Mouse (Mus musculus): ENCODE measurements at regions not wholly inside any gene's neighbourhood (a gene's known extent, or its start where the extent isn't known, plus 50 kb on each side); places are given as distances from the start of the nearest gene placed in this dataset.

DNA sequence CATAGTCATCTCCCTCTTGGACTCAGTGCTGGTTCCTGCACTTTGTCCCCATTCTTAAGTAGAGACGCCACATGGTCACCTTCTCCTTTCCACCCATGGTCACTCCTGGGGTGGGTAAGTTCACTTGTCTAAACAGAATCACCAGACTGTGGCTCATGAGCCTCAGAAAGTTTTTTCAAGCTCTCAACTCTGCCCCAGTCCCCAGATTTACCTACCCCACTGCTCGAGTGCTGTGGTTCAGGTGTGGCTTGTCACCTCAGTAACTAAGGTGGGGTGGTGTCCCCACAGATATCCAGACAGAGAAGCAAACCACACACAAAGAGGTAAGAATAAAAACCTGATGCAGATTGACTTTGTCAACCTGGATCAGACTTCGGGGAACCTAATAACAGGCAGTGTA lies 87.6 kb downstream of the Rpl10-ps3 start:
- no peaks in the 10 kb centered on the region for H3K27me3 ChIP-seq (ENCODE audit: low read depth, poor library complexity, severe bottlenecking)
- DNase-seq (ENCODE audit: low spot score) = no peak
- WGBS = 89% methylated on average over 3 of the region's 3 CpGs
- H3K36me3 ChIP-seq = no peaks in the 10 kb centered on the region
- H3K4me1 ChIP-seq = no peaks in the 10 kb centered on the region
- H3K4me3 ChIP-seq = no peak overlapping the region
- H3K9me3 ChIP-seq (replicated peaks) = no peaks in the 10 kb centered on the region
- H3K27ac ChIP-seq (replicated peaks) = no peak overlapping the region

DNA sequence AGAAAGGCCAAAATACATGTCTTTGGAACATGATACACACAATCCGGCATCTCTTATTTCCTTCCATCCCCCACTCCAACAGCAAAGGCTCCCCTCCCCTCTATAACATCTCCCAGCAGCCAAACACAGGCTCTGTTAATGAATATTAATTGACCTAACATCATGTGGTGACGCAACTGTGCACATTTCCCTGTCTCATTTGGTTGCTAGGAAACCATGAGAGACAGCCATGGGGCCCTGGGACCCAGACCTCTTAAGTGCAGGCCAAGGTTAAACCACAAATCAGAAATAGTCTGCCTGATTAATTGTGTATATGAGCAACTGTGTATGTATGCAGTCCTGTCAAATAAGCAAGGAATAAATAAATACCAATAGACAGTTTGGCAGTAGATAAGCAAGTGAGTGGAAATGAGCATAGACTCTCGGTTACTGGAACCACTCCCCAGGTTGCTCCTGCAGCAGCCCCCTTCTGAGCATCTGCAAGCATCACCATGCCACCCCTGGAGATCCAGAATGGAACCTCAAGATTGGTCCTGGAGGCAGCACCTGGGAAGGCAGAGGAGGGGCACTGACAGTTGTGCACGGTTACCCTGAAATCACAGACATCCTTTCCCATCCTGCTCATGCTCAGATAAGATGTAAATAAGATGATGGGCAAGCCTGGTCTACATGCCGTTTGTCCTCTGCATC lies 99.6 kb downstream of the Rpl10-ps3 start:
- H3K4me1 ChIP-seq = peaks cover 30% of the 10 kb centered on the region
- no peaks in the 10 kb centered on the region for H3K36me3 ChIP-seq
- no peaks in the 10 kb centered on the region for H3K27me3 ChIP-seq (ENCODE audit: low read depth, poor library complexity, severe bottlenecking)
- H3K9me3 ChIP-seq (replicated peaks) = no peaks in the 10 kb centered on the region
- DNase-seq (ENCODE audit: low spot score) = peak; percentile 34
- peak overlapping the region; percentile 74 for H3K27ac ChIP-seq (replicated peaks)
- no peak overlapping the region for H3K4me3 ChIP-seq
- 70% methylated on average over 5 of the region's 5 CpGs for WGBS

DNA sequence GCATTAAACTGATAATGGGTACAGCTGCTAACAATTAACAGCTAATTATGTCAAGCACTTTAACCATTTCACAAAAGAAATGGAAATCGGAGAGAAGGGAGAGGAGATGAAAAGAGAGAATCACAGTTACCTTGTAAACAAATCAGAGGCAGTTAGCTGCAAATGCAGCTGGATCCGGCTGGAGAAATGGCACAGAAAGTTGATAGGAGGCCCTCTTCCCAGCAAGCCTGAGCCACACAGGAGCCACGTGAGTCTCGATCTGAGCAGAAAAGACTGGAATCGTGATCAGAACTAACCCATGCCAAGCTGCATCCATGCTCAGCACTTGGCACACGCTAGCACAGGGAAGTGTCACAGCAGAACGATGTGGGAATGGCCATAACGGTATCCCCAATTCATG lies 103.8 kb downstream of the Rpl10-ps3 start:
- Histone ChIP-seq H3K9me3 (replicated peaks) (no peaks in the 10 kb centered on the region), H3K4me3 (no peak overlapping the region), H3K27ac (replicated peaks) (no peak overlapping the region), H3K4me1 (peaks cover 35% of the 10 kb centered on the region), H3K36me3 (no peaks in the 10 kb centered on the region), H3K27me3 (ENCODE audit: low read depth, poor library complexity, severe bottlenecking) (no peaks in the 10 kb centered on the region)
- WGBS = 65% methylated on average over 8 of the region's 8 CpGs
- DNase-seq (ENCODE audit: low spot score) = no peak

DNA sequence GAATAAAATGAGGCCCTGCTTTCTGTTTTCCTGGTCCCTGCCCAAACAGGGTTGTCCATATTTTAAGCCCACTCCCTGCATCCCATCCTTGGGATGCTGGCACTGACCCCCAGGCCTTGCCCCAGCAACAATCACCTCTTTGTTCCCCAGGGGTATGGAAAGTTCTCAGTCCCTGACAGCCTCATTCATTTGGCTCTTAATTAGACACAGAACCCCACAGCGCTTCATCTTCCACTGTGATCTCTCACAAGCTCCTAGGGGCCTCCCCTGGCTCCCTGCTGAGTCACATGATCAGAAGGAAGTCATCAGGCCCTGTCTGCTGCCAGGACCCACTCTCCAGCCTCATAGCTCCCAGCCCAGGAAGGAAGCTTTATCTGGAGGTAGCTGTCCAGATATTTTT lies 108.9 kb downstream of the Rpl10-ps3 start:
- H3K4me3 ChIP-seq = no peak overlapping the region
- H3K4me1 ChIP-seq = peaks cover 21% of the 10 kb centered on the region
- 42% methylated on average over 1 of the region's 1 CpGs for WGBS
- no peak for DNase-seq (ENCODE audit: low spot score)
- no peaks in the 10 kb centered on the region for H3K36me3 ChIP-seq
- H3K27me3 ChIP-seq (ENCODE audit: low read depth, poor library complexity, severe bottlenecking) = no peaks in the 10 kb centered on the region
- no peaks in the 10 kb centered on the region for H3K9me3 ChIP-seq (replicated peaks)
- peak overlapping the region; percentile 64 for H3K27ac ChIP-seq (replicated peaks)

DNA sequence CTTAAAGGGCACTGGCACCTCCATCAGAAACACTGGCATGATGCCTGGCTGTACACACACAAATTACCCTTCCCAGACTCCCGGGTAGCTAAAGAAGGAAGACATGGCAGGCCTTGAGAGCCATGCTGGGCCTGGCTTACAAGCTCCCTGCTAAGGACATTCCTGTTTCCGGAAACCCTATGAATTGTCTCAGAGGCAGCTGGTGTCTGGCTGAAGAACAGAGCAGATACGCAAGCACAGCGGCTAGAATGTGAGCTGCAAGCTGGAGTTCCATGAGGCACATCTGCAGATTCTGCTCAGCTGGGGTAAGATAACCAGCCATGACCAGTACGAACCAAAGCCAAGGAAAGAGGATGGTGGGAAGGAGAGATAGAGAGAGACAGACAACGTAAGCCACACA lies 110.1 kb downstream of the Rpl10-ps3 start:
- 0 out of 2 replicates have a peak overlapping the region, but pooled peaks have one; percentile 19 for H3K27ac ChIP-seq (replicated peaks)
- H3K27me3 ChIP-seq (ENCODE audit: low read depth, poor library complexity, severe bottlenecking) = no peaks in the 10 kb centered on the region
- H3K4me3 ChIP-seq = no peak overlapping the region
- WGBS = 92% methylated on average over 6 of the region's 6 CpGs
- H3K36me3 ChIP-seq = no peaks in the 10 kb centered on the region
- DNase-seq (ENCODE audit: low spot score) = no peak
- H3K4me1 ChIP-seq = peaks cover 21% of the 10 kb centered on the region
- no peaks in the 10 kb centered on the region for H3K9me3 ChIP-seq (replicated peaks)

DNA sequence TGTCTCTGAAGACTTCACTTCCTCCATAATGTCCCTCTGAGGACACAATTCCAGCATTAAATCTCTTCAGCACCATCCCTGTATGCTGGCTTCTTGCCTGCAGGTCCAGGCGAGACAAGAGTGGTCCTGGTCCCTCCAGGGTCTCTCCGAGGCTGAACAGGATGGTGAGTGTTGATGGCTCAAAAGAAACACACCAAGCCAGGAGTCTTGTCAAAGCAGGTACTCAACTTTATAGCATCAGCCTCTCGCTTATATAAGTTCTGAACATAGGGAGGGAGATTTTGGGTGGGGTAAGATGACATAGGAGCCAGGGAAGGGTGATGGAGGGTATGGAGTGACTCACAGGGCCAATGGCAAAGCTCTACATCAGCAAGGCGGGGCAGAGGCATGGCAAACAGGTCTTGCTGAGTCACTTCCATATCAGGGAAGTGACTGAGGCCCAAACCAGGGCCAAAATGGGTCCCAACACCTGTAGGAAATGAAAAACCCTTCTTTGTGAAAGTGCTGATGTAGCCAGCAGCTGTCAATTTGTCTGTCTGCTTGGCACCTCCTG lies 111.7 kb downstream of the Rpl10-ps3 start:
- Histone ChIP-seq H3K9me3 (replicated peaks) (no peaks in the 10 kb centered on the region), H3K27me3 (ENCODE audit: low read depth, poor library complexity, severe bottlenecking) (no peaks in the 10 kb centered on the region), H3K36me3 (no peaks in the 10 kb centered on the region), H3K4me3 (no peak overlapping the region), H3K27ac (replicated peaks) (no peak overlapping the region), H3K4me1 (peaks cover 21% of the 10 kb centered on the region)
- WGBS = 87% methylated on average over 4 of the region's 4 CpGs
- no peak for DNase-seq (ENCODE audit: low spot score)

DNA sequence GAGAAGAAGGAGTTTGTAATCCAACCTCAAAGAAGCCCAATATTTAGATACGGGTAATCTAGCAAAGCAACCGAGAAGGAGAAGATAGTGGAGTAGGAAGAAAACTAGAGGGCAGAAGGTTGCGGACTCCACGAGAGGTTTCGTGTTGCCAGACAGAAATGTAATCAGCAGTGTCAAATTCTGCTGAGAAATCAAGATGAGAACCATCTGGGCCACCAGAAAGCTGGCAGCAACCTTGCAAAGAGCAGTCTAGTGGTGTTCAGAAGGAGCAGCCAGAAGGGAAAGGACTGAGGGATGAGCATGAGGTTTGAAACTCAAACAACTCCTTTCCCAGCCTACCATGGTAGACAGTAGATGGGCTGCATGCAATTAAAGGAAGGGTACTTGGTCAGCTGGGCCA lies 134.3 kb downstream of the Rpl10-ps3 start:
- Histone ChIP-seq H3K9me3 (replicated peaks) (no peaks in the 10 kb centered on the region), H3K27me3 (ENCODE audit: low read depth, poor library complexity, severe bottlenecking) (no peaks in the 10 kb centered on the region), H3K36me3 (no peaks in the 10 kb centered on the region), H3K27ac (replicated peaks) (no peak overlapping the region), H3K4me1 (no peaks in the 10 kb centered on the region), H3K4me3 (no peak overlapping the region)
- WGBS = 81% methylated on average over 5 of the region's 5 CpGs
- DNase-seq (ENCODE audit: low spot score) = no peak

DNA sequence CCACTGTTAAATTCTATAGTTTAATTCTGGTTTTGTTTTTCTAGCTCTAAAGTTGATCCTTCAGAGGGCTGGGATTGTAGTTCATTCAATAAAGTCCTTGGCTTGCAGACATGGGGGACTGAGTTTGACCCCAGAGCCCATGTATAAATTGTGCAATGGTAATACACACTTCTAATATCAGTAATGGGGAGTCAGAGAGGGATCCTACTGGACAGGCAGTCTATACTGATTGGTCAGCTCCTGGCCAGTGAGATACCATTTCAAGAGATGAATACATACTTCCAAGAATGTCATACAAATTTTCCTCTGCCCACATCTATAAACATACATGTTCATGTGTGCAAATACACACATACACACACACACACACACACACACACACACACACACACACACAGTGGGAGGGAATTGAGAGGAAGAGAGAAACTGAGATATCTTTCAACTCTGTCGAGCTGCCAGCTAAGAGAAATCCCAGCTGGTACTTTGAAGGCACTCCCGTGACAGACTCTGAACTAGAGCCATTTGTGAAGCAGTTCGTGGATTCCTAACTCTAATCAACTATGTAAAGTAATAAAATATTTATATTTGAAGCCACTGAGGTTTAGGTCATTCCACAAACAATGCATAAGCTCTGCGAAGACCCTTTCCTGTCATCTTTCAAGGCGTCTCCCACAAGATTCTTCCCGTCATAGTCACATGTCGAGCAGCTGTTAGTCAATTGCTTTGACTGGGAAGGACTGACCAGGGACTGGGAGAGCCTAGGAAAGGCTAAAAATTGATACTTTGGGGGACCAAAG lies 145.1 kb downstream of the Rpl10-ps3 start:
- WGBS = 87% methylated on average over 7 of the region's 7 CpGs
- no peak for DNase-seq (ENCODE audit: low spot score)
- H3K36me3 ChIP-seq = no peaks in the 10 kb centered on the region
- H3K9me3 ChIP-seq (replicated peaks) = no peaks in the 10 kb centered on the region
- no peaks in the 10 kb centered on the region for H3K27me3 ChIP-seq (ENCODE audit: low read depth, poor library complexity, severe bottlenecking)
- H3K4me1 ChIP-seq = no peaks in the 10 kb centered on the region
- H3K27ac ChIP-seq (replicated peaks) = no peak overlapping the region
- H3K4me3 ChIP-seq = no peak overlapping the region

DNA sequence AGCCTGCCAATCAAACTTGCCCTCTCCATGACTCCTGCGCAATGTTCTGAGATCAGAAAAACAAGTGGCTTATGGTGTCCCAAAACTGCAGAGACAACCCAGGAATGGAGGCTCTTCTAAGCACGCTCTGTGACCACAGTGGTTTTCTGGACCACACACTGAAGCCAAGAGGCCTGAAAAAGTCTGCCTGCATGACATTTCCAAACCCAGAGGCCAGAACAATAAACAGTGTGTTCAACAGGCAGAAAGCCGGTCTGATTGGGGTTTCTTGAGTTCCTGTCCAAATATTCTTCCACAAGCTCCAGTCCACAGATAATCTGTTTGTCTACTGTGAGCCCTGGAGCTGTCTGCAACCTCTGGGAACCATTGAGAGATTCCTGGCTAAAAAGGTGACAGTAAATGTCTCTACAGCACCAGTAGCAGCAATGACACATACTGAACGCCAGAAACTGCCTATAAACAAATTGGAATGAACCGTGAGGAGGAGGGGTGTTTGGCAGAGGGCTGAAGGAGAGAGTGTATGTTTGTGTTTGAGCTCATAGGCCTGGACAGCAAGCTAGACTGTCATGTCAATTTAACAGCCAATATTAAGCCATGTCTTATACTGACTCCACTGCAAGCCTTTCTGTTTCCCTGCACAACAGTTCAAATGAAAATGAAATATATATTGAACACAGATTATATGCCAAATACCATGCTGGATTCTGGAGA lies 152.2 kb downstream of the Rpl10-ps3 start:
- 72% methylated on average over 5 of the region's 5 CpGs for WGBS
- Histone ChIP-seq H3K27me3 (ENCODE audit: low read depth, poor library complexity, severe bottlenecking) (no peaks in the 10 kb centered on the region), H3K4me3 (no peak overlapping the region), H3K27ac (replicated peaks) (no peak overlapping the region), H3K9me3 (replicated peaks) (no peaks in the 10 kb centered on the region), H3K36me3 (no peaks in the 10 kb centered on the region), H3K4me1 (peaks cover 8% of the 10 kb centered on the region)
- no peak for DNase-seq (ENCODE audit: low spot score)

DNA sequence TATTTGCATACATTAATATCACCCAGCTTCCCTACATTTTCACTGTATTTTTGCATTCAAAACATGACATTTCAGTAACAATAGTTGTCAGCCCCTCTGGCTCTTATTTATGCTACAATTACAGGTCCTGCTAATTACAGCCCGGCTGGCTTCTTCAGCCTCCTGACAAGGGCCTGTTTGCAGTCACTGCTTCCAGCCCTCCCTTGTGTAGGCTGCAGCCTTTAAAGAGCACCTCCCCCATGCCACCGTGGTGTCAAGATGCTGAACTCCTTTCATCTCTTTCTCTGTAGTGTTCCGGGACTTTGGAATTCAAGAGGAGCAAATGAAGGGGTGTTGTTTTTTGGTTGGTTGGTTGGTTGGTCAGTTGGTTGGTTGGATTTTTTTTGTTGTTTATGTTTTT lies 153.6 kb downstream of the Rpl10-ps3 start:
- no peaks in the 10 kb centered on the region for H3K9me3 ChIP-seq (replicated peaks)
- no peaks in the 10 kb centered on the region for H3K36me3 ChIP-seq
- 12% methylated on average over 3 of the region's 3 CpGs for WGBS
- no peak for DNase-seq (ENCODE audit: low spot score)
- H3K4me3 ChIP-seq = no peak overlapping the region
- peaks cover 8% of the 10 kb centered on the region for H3K4me1 ChIP-seq
- no peak overlapping the region for H3K27ac ChIP-seq (replicated peaks)
- H3K27me3 ChIP-seq (ENCODE audit: low read depth, poor library complexity, severe bottlenecking) = no peaks in the 10 kb centered on the region

DNA sequence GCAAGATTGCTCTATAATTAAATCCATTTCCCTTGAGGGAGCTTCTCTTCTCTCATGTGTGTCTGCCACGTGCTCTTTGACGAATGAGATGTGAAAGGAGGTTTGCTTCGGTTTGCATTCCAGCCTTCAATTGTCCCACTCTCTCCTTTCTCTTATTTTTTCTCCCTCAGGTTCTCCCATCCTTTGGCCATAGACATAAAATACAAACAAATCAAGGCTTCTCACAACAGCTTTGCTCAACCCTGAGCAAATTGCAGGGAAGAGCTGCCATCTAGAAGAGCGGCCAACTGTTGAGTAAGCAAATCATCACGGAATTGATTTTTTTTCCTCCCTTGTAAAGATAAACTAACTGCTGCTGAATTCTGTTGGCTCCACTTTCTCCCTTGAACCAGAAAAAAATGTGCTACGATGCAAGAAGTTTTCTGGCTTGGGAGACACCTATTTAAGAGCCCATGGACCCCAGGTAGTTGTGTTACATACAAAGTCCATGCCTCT lies 156.1 kb downstream of the Rpl10-ps3 start:
- WGBS = 88% methylated on average over 6 of the region's 6 CpGs
- no peaks in the 10 kb centered on the region for H3K27me3 ChIP-seq (ENCODE audit: low read depth, poor library complexity, severe bottlenecking)

DNA sequence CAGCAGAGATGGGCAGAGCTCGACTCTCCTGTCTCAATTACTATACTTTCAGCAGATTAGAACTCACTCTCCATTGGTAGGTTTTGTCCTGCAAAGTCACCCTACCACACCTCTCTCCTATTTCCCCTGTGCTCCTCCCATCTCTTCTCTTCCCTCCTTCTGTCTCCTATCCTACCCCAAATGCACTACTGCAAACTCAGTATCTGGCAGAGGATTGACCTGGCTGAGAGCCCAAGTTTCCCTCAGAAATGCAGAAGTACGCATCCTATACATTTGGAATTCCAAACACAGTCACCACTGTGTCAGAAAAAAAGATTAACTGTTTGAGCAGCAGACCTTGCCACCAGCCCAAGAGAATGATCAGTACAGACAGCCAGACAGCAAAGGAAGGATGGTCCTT lies 163.4 kb downstream of the Rpl10-ps3 start:
- Histone ChIP-seq H3K9me3 (replicated peaks) (no peaks in the 10 kb centered on the region), H3K4me1 (no peaks in the 10 kb centered on the region), H3K27ac (replicated peaks) (no peak overlapping the region), H3K27me3 (ENCODE audit: low read depth, poor library complexity, severe bottlenecking) (no peaks in the 10 kb centered on the region), H3K36me3 (no peaks in the 10 kb centered on the region), H3K4me3 (no peak overlapping the region)
- no peak for DNase-seq (ENCODE audit: low spot score)
- WGBS = 72% methylated on average over 2 of the region's 2 CpGs

More for the DNA sequence above, 156.1 kb downstream of the Rpl10-ps3 start:
- no peak overlapping the region for H3K27ac ChIP-seq (replicated peaks)
- H3K36me3 ChIP-seq = no peaks in the 10 kb centered on the region
- no peak for DNase-seq (ENCODE audit: low spot score)
- peaks cover 8% of the 10 kb centered on the region for H3K4me1 ChIP-seq
- H3K4me3 ChIP-seq = no peak overlapping the region
- H3K9me3 ChIP-seq (replicated peaks) = no peaks in the 10 kb centered on the region

All from midbrain, embryonic 10.5 days (tissue).